8 mouse cellular contexts compared by ENCODE assay signal in genomic region chr4:132210325-132210724, GRCm38 (mm10). TPM values are rescaled to one million over a fixed set of nuclear protein-coding genes. Genes with fewer than 3 reads are reported as not detected.
A peak's percentile ranks its signal among the peaks of the same experiment; 100 is the strongest.
DNase-seq lines count a peak whose midpoint lies in the region; ATAC-seq and TF ChIP-seq lines count a peak whose summit lies in the region.

No protein-coding gene starts in this region.

- peak overlapping the region; percentile 81 for H3K4me2 ChIP-seq in forebrain, embryonic 12.5 days
- H3K4me2 ChIP-seq in liver, embryonic 13.5 days, result peak overlapping the region; percentile 83

- no peak for DNase-seq in gastrocnemius, adult 2 months
- DNase-seq in gastrocnemius, postnatal 4 days (ENCODE audit: low spot score in 2 of 2), result no peak
- peak; percentile 51 for DNase-seq in 416B (ENCODE audit: low read depth)
- DNase-seq in liver, embryonic 13.5 days, result no peak
- DNase-seq in cerebellum, adult 18-20 months, result no peak
- no peak for DNase-seq in ovary, postnatal 36 days (ENCODE audit: low spot score)
- no peak for DNase-seq in thymus, adult 18-20 months

- H3K9ac ChIP-seq in forebrain, embryonic 12.5 days, result peak overlapping the region; percentile 100
- peak overlapping the region; percentile 99 for H3K9ac ChIP-seq in liver, embryonic 13.5 days

- peak overlapping the region; percentile 99; the same call in 1 of the 2 replicates for H3K27ac ChIP-seq in gastrocnemius, adult 2 months
- peak overlapping the region; percentile 94; the same call in 1 of the 2 replicates for H3K27ac ChIP-seq in forebrain, embryonic 12.5 days
- peak overlapping the region; percentile 96; the same call in 1 of the 2 replicates for H3K27ac ChIP-seq in liver, embryonic 13.5 days

- ATAC-seq in forebrain, embryonic 12.5 days (ENCODE audit: low FRiP score), result no peak
- no peak for ATAC-seq in liver, embryonic 13.5 days (ENCODE audit: low read depth)

- no peaks in the 10 kb centered on the region for H3K9me3 ChIP-seq in forebrain, embryonic 12.5 days
- no peaks in the 10 kb centered on the region for H3K9me3 ChIP-seq in liver, embryonic 13.5 days (replicated peaks)

- H3K27me3 ChIP-seq in forebrain, embryonic 12.5 days, result no peaks in the 10 kb centered on the region
- no peaks in the 10 kb centered on the region for H3K27me3 ChIP-seq in liver, embryonic 13.5 days

- peaks cover 42% of the 10 kb centered on the region for H3K36me3 ChIP-seq in forebrain, embryonic 12.5 days (replicated peaks)
- H3K36me3 ChIP-seq in liver, embryonic 13.5 days, result peaks cover 44% of the 10 kb centered on the region

- TF ChIP-seq CTCF in gastrocnemius, adult 2 months (IDR thresholded peaks at IDR 0.05), result no peak

- H3K4me3 ChIP-seq in gastrocnemius, adult 2 months, result peak overlapping the region; percentile 93
- peak overlapping the region; percentile 100 for H3K4me3 ChIP-seq in forebrain, embryonic 12.5 days (replicated peaks)
- H3K4me3 ChIP-seq in liver, embryonic 13.5 days (replicated peaks), result peak overlapping the region; percentile 99

- WGBS in forebrain, embryonic 12.5 days, result 51% methylated on average over 2 of the region's 2 CpGs
- 16% methylated on average over 2 of the region's 2 CpGs for WGBS in liver, embryonic 13.5 days (ENCODE audit: insufficient replicate concordance)

- peaks cover 28% of the 10 kb centered on the region for H3K4me1 ChIP-seq in forebrain, embryonic 12.5 days
- H3K4me1 ChIP-seq in liver, embryonic 13.5 days (replicated peaks), result peaks cover 67% of the 10 kb centered on the region

- intact Hi-C loops in gastrocnemius, adult 2 months (cut with DNase I), result no loop called here

RNA-seq across cellular contexts. Expression of gene Ythdf2, which starts 1.8 kb away (rescaled TPM):
- total RNA-seq in gastrocnemius, adult 2 months (2021), result 10 to 100 TPM; 27.3 to 27.6 TPM
- total RNA-seq in gastrocnemius, postnatal 4 days (2021), result 10 to 100 TPM; 44.7 to 53.4 TPM
- 152 and 166 TPM in 2 replicates for polyA plus RNA-seq in forebrain, embryonic 12.5 days (2016; fragmentation: Nextera tagmentation; extraction: Ambion mirVana)
- polyA plus RNA-seq in liver, embryonic 13.5 days (2015; fragmentation: Nextera tagmentation; extraction: Ambion mirVana), result 40.3 and 48.5 TPM in 2 replicates

RNA-seq across cellular contexts. Expression of gene Gmeb1, which starts 51.1 kb away (rescaled TPM):
- total RNA-seq in gastrocnemius, adult 2 months (2021), result 10 to 100 TPM in 1 of 2 experiments, 1 to 10 TPM in 1; 8.7 to 10.6 TPM
- 10 to 100 TPM; 18.7 to 19.5 TPM for total RNA-seq in gastrocnemius, postnatal 4 days (2021)
- 46.3 and 47.8 TPM in 2 replicates for polyA plus RNA-seq in forebrain, embryonic 12.5 days (2016; fragmentation: Nextera tagmentation; extraction: Ambion mirVana)
- 16.9 and 17.3 TPM in 2 replicates for polyA plus RNA-seq in liver, embryonic 13.5 days (2015; fragmentation: Nextera tagmentation; extraction: Ambion mirVana)
